Mouse (Mus musculus) hindbrain, embryonic 12.5 days (tissue): ENCODE results near the gene E030018B13Rik. TPM values are rescaled to one million over a fixed set of nuclear protein-coding genes. Genes with fewer than 3 reads are reported as not detected.

Experiments
- ATAC-seq: fragments of 200-750 bp; cut with Nextera tagmentation; 2 replicates; pipeline ENCODE4 v1.8.0; 2017; ENCODE audit warnings: moderate TSS enrichment; ENCODE audit not compliant: low FRiP score
- H3K27ac ChIP-seq: fragments of 300-500 bp; sonication (generic); 2 replicates; pipeline ENCODE4 v1.5.1; 2016; ENCODE audit warnings: mild to moderate bottlenecking
- H3K27me3 ChIP-seq: fragments of 300-500 bp; sonication (generic); 2 replicates; pipeline ENCODE4 v1.6.1; 2016; ENCODE audit warnings: mild to moderate bottlenecking
- H3K36me3 ChIP-seq: fragments of 300-500 bp; sonication (generic); 2 replicates; pipeline ENCODE4 v1.6.1; 2016; ENCODE audit warnings: mild to moderate bottlenecking
- H3K4me1 ChIP-seq: fragments of 300-500 bp; sonication (generic); 2 replicates; pipeline ENCODE4 v1.6.1; 2016
- H3K4me2 ChIP-seq: fragments of 300-500 bp; sonication (generic); replicated peaks from 2 replicates; pipeline ENCODE4 v1.6.1; 2016; ENCODE audit warnings: mild to moderate bottlenecking
- H3K4me3 ChIP-seq: fragments of 300-500 bp; sonication (generic); 2 replicates; pipeline ENCODE4 v1.5.1; 2016; ENCODE audit warnings: mild to moderate bottlenecking
- H3K9ac ChIP-seq: fragments of 300-500 bp; sonication (generic); 2 replicates; pipeline ENCODE4 v1.6.1; 2016; ENCODE audit warnings: mild to moderate bottlenecking, moderate library complexity
- H3K9me3 ChIP-seq: fragments of 300-500 bp; sonication (generic); replicated peaks from 2 replicates; pipeline ENCODE4 v1.6.1; 2016; ENCODE audit warnings: mild to moderate bottlenecking
- WGBS: fragments of 180-500 bp; shearing (Covaris S2); methylation state at CpG from one replicate; pipeline ENCODE4 v1.1.7; 2016; 5-methylcytosine and 5-hydroxymethylcytosine counted together
- polyA plus RNA-seq: library from polyadenylated mRNA; unstranded; fragments of >200 nt; fragmentation: Nextera tagmentation; extraction: Ambion mirVana; gene quantifications from 2 replicates; pipeline ENCODE4 v1.2.1, GENCODE M21; 2016

E030018B13Rik gene
- 0.21 TPM in 1 of 2 replicates, not detected in the other for polyA plus RNA-seq

DNA sequence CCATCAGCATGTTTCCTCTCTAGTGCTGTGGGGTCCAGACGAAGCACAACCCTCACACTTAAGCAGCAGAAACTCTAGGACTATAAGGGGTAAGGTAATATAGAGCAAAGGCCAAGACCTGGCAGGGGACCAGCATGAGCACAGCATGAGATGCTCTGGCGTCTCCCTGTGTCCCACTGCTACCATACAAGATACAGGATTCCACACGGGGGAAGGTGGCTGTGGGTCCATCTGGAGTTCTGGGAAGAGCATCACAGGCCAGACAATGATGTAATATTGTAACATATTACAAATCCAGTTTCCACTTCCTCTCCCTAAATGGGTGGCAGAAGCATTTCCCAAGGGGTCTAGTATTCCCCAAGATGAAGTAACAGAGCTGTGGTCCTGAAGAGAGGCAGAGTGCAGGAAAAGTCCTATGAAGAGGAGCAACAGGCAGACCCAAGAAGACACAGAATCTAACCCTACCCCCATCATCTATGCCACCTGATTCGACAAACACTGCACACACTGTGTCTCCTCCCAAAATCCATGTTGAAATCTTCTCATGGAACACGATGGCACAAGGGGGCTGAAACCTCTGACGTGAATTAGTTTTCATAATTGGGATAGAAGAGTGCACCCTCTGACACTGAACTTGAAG is at the start of gene E030018B13Rik:
Gene E030018B13Rik, plus strand, starts transcription at position 590 of the 640 bp plus-strand sequence.
- no peak within 1 kb of the TSS for H3K4me2 ChIP-seq
- H3K36me3 ChIP-seq: no peaks in the 10 kb centered on the region
- H3K4me1 ChIP-seq: peaks cover 34% of the 10 kb centered on the region
- H3K4me3 ChIP-seq: no peak within 1 kb of the TSS
- WGBS: 86% methylated on average over 6 of the region's 6 CpGs
- ATAC-seq: no peak
- H3K27ac ChIP-seq: no peak within 1 kb of the TSS
- no peaks in the 10 kb centered on the region for H3K27me3 ChIP-seq
- H3K9me3 ChIP-seq: no peaks in the 10 kb centered on the region
- H3K9ac ChIP-seq: no peak within 1 kb of the TSS

DNA sequence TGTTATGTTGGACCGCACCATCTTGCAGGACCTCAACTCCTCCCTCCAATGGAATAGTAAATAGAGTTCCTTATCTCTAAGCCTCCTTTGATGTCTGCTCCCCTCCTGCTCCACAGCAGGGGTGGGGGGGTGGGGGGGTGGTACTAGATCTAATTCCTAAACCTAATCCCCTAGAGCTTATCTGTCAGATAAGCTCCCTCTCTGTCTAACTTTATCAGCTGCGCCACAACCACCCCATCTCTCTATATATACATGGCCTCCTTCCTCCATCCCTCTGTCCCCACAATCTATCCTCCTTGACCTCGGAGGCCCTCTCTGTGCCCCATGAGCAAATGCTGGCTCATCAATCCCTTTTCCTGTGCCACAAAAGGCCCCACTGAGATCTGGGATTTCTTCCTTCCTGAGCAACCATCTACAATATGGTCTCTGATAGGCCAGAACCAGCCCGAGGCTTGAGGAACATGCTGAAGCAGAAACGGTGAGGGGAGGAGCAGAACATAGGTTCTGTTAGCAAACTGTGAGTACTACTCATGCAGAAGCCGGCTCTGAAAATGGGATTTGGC is 48.2 kb upstream of the E030018B13Rik start:
- Histone ChIP-seq H3K9me3 (no peaks in the 10 kb centered on the region), H3K9ac (no peak overlapping the region), H3K27ac (no peak overlapping the region), H3K4me1 (no peaks in the 10 kb centered on the region), H3K4me3 (no peak overlapping the region), H3K4me2 (no peak overlapping the region), H3K36me3 (no peaks in the 10 kb centered on the region), H3K27me3 (no peaks in the 10 kb centered on the region)
- WGBS: 68% methylated on average over 6 of the region's 6 CpGs
- ATAC-seq: no peak

DNA sequence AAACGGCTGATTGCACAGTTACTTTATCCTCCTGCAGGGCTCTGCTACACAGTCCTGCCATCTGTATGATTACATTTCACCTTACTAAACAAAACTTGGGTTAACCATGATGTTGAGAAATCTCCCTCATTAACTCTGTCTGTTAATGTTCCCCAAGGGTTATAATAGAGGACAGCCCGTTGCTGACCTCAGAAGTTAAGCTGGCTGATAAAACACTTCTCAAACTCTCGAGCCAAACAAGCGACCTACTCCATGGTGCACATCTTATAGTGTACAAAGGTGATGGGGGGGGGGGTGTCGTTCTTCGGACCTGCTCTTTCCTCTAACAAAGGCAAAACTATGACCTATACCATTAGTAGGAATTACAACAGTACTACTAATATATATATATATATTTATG is 45.0 kb upstream of the E030018B13Rik start:
- no peak for ATAC-seq
- no peaks in the 10 kb centered on the region for H3K9me3 ChIP-seq
- H3K27ac ChIP-seq: no peak overlapping the region
- H3K4me3 ChIP-seq: no peak overlapping the region
- H3K4me2 ChIP-seq: no peak overlapping the region
- no peak overlapping the region for H3K9ac ChIP-seq
- H3K36me3 ChIP-seq: no peaks in the 10 kb centered on the region
- H3K27me3 ChIP-seq: no peaks in the 10 kb centered on the region
- H3K4me1 ChIP-seq: no peaks in the 10 kb centered on the region
- 92% methylated on average over 6 of the region's 6 CpGs for WGBS

DNA sequence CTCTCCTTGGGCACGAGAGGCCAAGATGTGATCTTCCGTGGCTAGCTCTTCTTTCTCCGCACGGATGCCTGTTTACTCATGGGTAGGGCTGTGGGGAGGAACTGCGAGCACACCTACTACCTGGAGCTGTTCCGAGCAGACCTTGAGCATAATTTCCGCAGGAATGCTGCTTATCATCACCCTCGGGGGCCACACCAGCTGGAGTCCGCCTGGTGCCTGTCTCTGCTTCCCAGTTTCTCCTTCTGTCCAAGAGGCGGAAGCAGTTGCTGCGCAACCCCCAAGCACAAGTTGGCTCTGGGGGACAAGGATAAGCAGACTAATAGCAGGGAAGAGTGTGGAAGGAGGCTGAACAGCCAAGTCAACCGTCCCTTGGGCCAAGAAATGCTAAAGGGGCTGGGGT is 42.8 kb upstream of the E030018B13Rik start:
- no peaks in the 10 kb centered on the region for H3K4me1 ChIP-seq
- H3K36me3 ChIP-seq: no peaks in the 10 kb centered on the region
- no peak for ATAC-seq
- 60% methylated on average over 12 of the region's 12 CpGs for WGBS
- no peaks in the 10 kb centered on the region for H3K9me3 ChIP-seq
- no peak overlapping the region for H3K4me2 ChIP-seq
- H3K27ac ChIP-seq: no peak overlapping the region
- H3K4me3 ChIP-seq: no peak overlapping the region
- no peaks in the 10 kb centered on the region for H3K27me3 ChIP-seq
- no peak overlapping the region for H3K9ac ChIP-seq

DNA sequence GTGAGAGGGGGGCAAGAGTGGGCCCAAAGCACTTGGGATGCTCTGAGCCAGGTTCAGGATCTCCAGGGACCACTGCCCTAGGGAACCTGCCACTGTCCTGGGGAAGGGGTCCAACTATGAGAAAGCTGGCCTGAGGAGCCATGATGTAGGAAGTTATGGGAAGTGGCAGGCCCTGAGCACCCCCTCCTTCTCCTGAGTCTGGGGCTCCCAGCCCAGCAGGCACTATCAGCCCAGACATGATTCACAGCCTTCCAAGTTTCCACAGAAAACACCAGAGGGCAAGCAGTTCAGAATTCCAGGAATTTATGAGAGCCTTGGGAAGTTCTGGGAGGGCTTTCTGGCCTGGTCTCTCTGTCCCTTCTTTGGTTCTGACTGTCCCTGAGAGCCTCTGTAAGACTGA is 41.0 kb upstream of the E030018B13Rik start:
- no peak overlapping the region for H3K4me2 ChIP-seq
- H3K9ac ChIP-seq: no peak overlapping the region
- H3K27me3 ChIP-seq: no peaks in the 10 kb centered on the region
- ATAC-seq: no peak
- no peaks in the 10 kb centered on the region for H3K9me3 ChIP-seq
- no peaks in the 10 kb centered on the region for H3K36me3 ChIP-seq
- no peaks in the 10 kb centered on the region for H3K4me1 ChIP-seq
- H3K27ac ChIP-seq: no peak overlapping the region
- H3K4me3 ChIP-seq: no peak overlapping the region

DNA sequence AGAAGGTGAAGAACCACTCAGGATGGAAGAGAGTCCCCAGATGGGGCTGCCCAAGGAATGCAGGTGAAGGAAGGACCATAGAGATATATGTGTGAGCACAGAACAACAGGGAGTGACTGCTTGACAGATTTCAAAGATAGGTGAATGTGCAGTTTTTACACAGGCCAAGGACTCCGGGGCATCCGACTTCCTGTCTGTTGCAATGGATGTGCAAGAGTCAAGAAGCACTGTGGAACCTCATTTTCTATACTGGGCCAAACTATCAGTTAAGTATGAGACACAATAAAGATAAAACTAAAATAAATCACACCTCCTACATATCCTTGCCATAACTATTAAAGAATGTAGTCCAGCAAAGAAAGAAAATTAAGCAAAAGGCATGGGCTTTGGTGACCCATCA is 40.0 kb upstream of the E030018B13Rik start:
- H3K27me3 ChIP-seq: no peaks in the 10 kb centered on the region
- no peak overlapping the region for H3K4me3 ChIP-seq
- H3K9ac ChIP-seq: no peak overlapping the region
- no peaks in the 10 kb centered on the region for H3K36me3 ChIP-seq
- no peaks in the 10 kb centered on the region for H3K4me1 ChIP-seq
- H3K27ac ChIP-seq: no peak overlapping the region
- 90% methylated on average over 2 of the region's 2 CpGs for WGBS
- H3K9me3 ChIP-seq: no peaks in the 10 kb centered on the region
- no peak overlapping the region for H3K4me2 ChIP-seq
- ATAC-seq: no peak

DNA sequence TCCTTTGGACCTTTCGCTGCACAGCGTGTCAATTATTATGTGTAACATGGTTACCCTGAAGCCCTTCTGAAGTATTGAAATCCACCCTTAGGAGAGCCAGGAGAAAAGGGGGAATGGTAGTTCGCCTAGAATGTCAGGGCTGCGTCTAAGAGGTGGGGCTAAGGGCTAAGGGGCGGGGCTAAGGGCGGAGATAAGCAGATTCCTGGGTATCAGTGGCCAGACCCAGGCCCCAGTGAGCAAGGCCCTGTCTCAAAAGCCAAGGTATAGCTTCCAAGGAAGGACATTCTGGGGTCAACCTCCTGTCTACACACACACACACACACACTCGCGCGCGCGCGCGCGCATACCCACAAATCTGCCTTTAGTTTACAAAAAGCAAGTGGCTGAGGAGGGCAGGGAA is 39.0 kb upstream of the E030018B13Rik start:
- no peak overlapping the region for H3K4me2 ChIP-seq
- H3K4me3 ChIP-seq: no peak overlapping the region
- H3K27ac ChIP-seq: no peak overlapping the region
- no peak for ATAC-seq
- no peaks in the 10 kb centered on the region for H3K27me3 ChIP-seq
- no peaks in the 10 kb centered on the region for H3K36me3 ChIP-seq
- H3K9me3 ChIP-seq: no peaks in the 10 kb centered on the region
- H3K9ac ChIP-seq: no peak overlapping the region
- no peaks in the 10 kb centered on the region for H3K4me1 ChIP-seq
- WGBS: 25% methylated on average over 14 of the region's 14 CpGs

DNA sequence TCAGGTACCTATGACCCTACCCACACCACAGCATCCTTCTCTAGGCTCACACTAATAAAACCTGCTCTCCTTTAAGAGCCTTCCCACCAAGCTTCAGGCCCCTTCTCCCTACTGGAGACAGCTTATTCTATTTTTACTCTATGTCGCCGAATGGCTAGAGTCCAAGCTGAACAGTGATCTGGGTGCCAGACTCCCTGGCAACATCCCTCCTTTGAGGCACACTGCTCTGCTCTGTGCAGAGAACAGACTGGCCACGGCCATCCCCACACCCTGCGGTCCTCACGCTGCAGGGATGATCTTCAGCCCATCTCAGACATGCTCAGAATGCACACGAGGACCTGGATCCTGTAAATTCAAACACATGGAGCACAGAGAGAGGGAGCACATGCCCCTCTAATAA is 37.1 kb upstream of the E030018B13Rik start:
- no peak for ATAC-seq
- Histone ChIP-seq H3K27ac (no peak overlapping the region), H3K4me1 (no peaks in the 10 kb centered on the region), H3K9ac (no peak overlapping the region), H3K36me3 (no peaks in the 10 kb centered on the region), H3K27me3 (no peaks in the 10 kb centered on the region), H3K4me2 (no peak overlapping the region), H3K4me3 (no peak overlapping the region), H3K9me3 (no peaks in the 10 kb centered on the region)
- 90% methylated on average over 6 of the region's 6 CpGs for WGBS

DNA sequence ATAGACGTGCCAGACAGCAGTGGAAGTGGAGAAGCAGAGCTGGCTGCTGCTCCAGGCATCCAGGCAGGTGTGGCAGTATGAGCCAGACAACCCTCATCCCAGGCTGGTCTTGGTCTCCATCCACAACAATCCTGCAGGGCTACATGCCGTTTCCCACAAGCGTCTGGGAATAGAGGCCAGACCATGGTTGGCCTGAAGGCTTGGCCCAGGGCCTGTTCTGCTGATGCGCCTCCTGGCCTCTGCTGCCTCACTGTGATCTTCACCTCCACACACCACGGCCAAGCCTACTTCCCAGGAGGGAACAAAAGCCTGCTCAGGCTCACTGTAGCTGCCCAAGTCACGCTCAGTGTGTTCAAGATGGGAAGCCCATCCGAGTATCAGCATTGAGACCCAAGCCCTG is 33.9 kb upstream of the E030018B13Rik start:
- H3K36me3 ChIP-seq: no peaks in the 10 kb centered on the region
- no peaks in the 10 kb centered on the region for H3K4me1 ChIP-seq
- WGBS: 87% methylated on average over 7 of the region's 7 CpGs
- H3K4me3 ChIP-seq: no peak overlapping the region
- ATAC-seq: no peak
- H3K27me3 ChIP-seq: no peaks in the 10 kb centered on the region
- no peak overlapping the region for H3K9ac ChIP-seq
- H3K4me2 ChIP-seq: no peak overlapping the region
- no peak overlapping the region for H3K27ac ChIP-seq
- H3K9me3 ChIP-seq: no peaks in the 10 kb centered on the region

DNA sequence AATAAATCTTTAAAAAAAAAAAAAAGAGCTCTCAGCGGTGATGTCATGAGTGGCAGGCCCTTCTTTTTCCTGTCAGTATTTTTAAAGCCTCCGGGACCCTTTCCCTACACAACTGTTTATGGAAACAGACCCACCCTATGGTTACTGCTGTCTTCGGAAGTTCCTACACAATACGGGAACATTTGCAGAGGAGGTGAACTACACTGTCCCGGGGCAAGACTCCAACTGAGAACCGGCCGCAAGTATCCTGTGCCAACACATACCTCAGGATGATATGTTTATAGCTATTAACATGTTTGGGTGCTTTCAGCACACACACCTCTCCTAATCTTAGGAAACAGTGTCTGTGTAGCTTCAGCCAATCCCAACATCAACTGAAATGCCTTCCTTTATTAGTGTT is 31.6 kb upstream of the E030018B13Rik start:
- ATAC-seq: no peak
- Histone ChIP-seq H3K4me1 (0 out of 2 replicates have a peak, but pooled peaks cover 4% of the 10 kb centered on the region), H3K27me3 (no peaks in the 10 kb centered on the region), H3K9me3 (no peaks in the 10 kb centered on the region), H3K4me2 (no peak overlapping the region), H3K27ac (no peak overlapping the region), H3K36me3 (peaks cover 2% of the 10 kb centered on the region), H3K9ac (no peak overlapping the region), H3K4me3 (no peak overlapping the region)
- WGBS: 89% methylated on average over 7 of the region's 7 CpGs

DNA sequence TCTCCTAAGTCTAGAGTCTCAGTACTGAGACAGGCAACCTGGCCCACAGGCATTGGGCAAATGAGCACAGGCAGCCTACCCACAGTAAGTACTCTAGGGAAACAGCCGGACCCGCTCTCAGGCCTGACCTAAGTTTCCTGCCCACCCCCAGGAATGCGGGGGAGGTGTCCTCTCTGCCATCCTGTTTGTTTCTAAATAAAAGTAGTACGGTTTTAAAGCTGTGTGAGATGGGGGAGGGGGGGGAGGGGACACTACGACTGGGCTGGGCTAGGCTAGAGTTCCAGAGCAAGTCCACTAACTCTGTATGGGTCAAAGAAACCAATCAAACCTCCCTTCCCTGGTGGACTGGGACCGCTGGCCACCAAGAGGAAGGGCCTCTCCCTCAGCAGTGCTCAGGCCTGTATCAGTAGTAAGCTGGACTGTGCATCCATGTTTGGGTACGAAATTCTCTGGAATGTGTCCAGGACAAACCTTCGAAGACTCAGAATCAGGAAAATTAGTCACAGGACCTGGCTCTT is 29.6 kb upstream of the E030018B13Rik start:
- no peak overlapping the region for H3K9ac ChIP-seq
- ATAC-seq: no peak
- no peaks in the 10 kb centered on the region for H3K9me3 ChIP-seq
- 67% methylated on average over 8 of the region's 8 CpGs for WGBS
- H3K36me3 ChIP-seq: peaks cover 14% of the 10 kb centered on the region
- H3K4me3 ChIP-seq: no peak overlapping the region
- H3K4me2 ChIP-seq: no peak overlapping the region
- H3K27me3 ChIP-seq: no peaks in the 10 kb centered on the region
- 0 out of 2 replicates have a peak, but pooled peaks cover 4% of the 10 kb centered on the region for H3K4me1 ChIP-seq
- H3K27ac ChIP-seq: no peak overlapping the region

DNA sequence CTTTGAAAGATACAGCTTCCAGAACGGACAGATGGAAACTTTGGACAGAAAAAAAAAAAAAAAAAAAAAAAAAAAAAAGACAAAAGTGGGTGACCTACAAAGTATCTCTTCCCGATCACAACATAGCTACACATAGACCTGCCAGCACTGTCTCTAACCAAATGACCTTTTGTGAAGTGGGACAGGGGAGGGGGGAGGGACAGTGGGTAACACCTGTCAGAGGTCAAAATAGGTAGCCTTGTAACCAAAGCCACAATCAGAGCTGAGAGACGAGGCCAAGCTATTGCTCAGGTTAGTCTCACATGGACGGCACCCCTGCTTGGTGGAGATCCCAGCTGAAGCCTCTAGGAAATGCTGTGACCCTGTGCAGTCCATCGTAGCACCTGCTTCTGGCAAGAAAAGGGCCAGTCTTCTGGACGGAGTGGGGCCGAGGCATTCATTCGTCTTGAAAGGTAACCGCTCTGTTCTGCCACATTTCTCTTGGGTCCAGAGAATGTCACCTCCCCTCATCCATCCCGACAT is 29.0 kb upstream of the E030018B13Rik start:
- WGBS: 89% methylated on average over 10 of the region's 10 CpGs
- no peak overlapping the region for H3K4me3 ChIP-seq
- H3K4me2 ChIP-seq: no peak overlapping the region
- H3K4me1 ChIP-seq: 0 out of 2 replicates have a peak, but pooled peaks cover 4% of the 10 kb centered on the region
- H3K9ac ChIP-seq: no peak overlapping the region
- no peak overlapping the region for H3K27ac ChIP-seq
- no peaks in the 10 kb centered on the region for H3K27me3 ChIP-seq
- peaks cover 14% of the 10 kb centered on the region for H3K36me3 ChIP-seq
- H3K9me3 ChIP-seq: no peaks in the 10 kb centered on the region
- no peak for ATAC-seq

DNA sequence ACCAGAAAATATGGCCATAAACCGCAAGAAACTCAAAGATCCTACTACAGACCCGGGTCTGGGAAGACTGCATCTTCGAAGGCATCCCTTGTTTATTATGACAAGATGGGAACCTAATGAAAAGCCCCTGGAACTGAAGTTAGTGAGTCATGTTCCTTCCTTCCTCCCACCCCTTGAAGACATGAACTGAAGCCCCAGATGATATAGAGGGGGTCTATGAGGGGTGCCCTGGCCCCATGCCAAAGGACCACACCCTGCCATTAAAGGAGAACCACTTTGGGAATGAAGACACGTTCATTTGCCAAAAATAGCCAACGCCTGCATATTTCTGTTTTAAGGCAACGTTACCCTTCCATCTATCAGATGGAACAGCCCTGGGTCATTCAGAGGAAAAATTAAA is 28.0 kb upstream of the E030018B13Rik start:
- ATAC-seq: no peak
- H3K27ac ChIP-seq: no peak overlapping the region
- H3K36me3 ChIP-seq: peaks cover 14% of the 10 kb centered on the region
- H3K9ac ChIP-seq: no peak overlapping the region
- peaks cover 7% of the 10 kb centered on the region; the same call in 1 of the 2 replicates for H3K4me1 ChIP-seq
- H3K4me3 ChIP-seq: no peak overlapping the region
- H3K4me2 ChIP-seq: no peak overlapping the region
- no peaks in the 10 kb centered on the region for H3K9me3 ChIP-seq
- H3K27me3 ChIP-seq: no peaks in the 10 kb centered on the region
- 85% methylated on average over 6 of the region's 6 CpGs for WGBS
